Mouse (Mus musculus) neutrophil, adult 59 days (primary cell): ENCODE measurements around the gene Flot2. TPM values are rescaled to one million over a fixed set of nuclear protein-coding genes. Genes with fewer than 3 reads are reported as not detected.

ENCODE experiments used
- total RNA-seq, 2 experiments: library from RNA; stranded (reverse); gene quantifications; 1 replicate in 1 of 2; 2 replicates in 1 of 2; pipeline ENCODE4 v1.2.4; 2023

The Flot2 gene
- 100 to 1,000 TPM; 132 to 147 TPM for total RNA-seq

DNA sequence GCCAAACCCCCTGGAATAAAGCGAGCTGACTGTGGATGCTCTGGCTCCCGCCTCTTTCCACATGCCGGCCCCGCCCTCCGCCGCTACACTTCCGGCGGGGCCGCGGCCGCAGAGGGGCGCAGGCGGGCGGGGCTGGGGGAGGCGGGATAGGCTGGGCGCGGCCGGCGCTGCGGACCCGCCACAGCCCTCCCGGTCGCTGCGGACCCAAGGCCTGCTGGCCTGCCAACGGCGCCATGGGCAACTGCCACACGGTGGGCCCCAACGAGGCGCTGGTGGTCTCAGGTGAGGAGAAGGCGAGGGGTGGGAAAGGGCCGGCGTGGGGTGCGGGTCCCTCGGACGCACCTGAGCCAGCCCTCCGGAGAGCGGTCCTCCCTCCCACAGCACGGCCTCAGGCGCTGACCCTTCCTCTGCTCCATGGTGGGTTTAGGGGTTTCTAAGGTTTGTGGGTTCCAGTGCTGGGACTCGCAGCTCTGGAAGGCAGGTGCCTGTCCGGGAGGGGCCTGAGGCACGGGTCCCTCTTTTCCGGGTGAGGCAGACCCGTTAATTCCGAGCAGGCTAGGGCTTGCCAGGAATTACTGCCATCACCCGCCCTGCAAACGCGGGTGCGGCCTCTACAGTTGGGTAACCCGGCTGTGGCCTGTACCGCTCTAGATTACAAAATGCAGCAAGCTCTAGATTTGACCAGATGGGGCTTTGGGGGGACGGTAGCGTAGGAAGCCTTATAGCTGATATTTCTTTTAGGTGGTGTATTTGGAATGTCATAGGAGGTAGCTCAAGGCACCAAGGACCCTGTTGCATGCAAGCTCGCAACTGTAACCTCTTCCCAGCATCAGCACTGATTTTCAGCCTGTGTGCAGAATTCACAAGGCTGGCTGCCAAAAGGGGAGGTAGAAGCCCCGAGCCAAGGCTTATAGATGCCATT is at the start of gene Flot2:
TSS of gene Flot2 (plus strand) at position 101 of the 922 bp plus-strand sequence.

DNA sequence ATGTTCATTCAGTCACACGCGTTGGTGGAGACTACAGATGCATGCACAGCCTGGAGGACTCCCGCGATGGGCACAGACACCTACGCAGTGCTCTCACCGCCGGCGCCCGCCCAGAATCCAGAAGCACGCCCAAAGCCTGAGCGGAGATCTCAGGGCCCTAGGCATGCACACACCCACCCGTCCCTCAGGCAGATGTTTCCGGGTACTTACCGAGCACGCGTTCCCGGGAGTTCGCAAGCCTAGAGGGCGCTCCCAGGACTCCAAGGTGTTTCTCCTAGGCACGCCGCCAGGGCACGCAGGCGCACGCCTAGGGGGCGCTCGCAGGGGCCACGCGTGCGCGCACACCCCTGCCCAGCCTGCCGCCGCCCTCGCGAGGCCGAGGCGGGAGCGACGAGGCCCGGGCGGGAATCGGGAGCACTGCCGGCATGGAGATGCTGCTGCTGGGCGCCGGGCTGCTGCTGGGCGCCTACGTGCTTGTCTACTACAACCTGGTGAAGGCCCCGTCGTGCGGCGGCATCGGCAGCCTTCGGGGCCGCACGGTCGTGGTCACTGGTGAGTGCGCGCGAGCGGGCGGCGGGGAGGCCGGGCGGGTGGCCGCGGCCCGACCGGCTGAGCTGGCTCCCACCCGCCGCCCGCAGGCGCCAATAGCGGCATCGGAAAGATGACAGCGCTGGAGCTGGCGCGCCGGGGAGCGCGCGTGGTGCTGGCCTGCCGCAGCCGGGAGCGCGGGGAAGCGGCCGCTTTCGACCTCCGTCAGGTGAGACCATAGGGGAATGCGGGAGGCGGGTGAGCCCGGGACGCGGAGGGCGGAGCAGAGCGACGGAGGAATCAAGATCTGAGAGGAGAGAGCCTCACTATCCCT is 5.6 kb upstream of the Flot2 start, which contains the start of gene Dhrs13:
TSS of gene Dhrs13 (plus strand) at position 334 of the 862 bp plus-strand sequence.

DNA sequence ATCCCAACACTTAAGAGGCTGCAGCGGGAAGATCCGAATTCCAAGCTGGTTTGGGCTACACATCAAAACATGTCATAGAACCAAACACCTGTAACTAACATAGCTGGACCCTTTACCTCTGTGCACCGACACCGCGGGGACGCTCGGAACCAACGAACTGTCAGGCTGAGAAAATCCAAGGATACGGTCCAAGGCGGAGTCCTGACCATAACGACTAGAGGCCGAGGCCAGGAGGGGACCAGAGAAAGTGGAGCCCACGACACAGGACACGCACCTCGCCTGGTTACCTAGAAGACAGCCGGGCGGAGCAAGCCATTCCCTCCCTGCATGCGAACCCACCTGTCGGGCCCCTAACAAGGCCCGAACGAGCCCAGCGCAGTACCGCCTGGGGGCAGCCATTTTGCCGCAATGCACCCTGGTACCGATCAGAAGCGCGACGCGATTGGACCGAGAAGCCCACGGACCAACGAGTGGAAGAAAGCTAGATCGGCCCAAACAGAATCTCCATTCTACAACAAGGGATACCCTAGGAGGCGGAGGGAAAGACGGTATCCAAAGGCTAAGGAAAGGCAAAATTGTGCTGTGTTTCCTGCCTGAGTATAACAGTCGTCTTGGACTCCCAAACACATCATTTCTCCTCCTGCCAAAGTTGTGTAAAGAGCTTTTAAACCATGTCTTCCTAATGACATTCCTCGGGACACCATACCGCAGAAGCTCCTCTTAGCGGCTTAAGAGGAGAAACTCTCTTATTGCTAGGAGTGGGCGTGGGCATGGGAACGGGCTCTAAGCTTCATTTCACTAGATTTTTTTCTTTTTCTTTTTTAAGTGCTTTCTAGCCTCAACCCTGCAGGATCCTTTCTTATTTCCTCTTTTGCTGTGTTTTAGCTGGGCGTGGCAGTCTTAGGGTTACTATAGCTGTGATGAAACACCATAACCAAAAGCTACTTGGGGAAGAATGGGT is 42.5 kb downstream of the Flot2 start, which contains the start of gene Eral1:
TSS of gene Eral1 (minus strand) at position 423 of the 961 bp plus-strand sequence.

DNA sequence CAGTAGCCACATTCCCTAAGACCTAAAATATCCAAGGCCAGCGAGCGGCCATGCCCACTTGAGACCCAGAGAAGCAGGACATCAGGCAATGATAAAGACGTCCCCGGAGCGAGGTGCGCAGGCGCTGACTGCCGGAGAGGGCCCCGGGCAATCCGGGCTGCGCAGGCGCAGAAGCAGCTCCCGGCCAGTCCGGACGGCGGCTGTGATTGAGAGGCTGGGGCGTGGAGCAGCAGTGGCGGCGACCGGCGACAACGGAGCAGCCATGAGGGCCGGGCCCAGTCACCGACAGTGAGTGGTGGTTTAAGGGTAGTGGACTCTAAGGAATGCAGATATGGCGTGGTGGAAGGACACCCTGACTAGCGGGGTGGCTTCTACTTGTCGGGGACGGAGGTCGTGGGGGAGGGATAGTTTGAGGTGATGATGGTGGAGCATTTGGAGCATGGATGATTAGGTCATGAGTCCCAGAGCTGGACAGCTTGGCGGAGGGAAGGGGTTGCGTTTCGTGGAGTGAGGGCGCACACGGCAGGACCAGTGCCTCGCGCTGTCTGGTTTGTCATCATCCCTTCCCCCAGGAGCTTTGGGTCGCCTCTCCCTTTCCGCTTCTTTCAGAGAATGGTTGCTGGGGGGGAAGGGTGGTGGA is 56.9 kb downstream of the Flot2 start, which contains the start of gene Fam222b:
TSS of gene Fam222b (plus strand) at position 157 of the 640 bp plus-strand sequence.

Other genes with a start within 250 kb of the Flot2 start
- not detected for gene Pipox, start 143.8 kb upstream of the Flot2 start, total RNA-seq
- gene Sez6, start 107.1 kb upstream of the Flot2 start, total RNA-seq, result not detected
- 10 to 100 TPM; 87.8 to 88.6 TPM for gene Phf12, start 55.2 kb upstream of the Flot2 start, total RNA-seq
- gene Dhrs13, start 5.7 kb upstream of the Flot2 start, total RNA-seq, result 1 to 10 TPM; 2.3 to 2.5 TPM
- 10 to 100 TPM; 15.0 to 15.1 TPM for gene Eral1, start 42.5 kb downstream of the Flot2 start, total RNA-seq
- gene Fam222b, start 56.7 kb downstream of the Flot2 start, total RNA-seq, result 10 to 100 TPM; 44.3 to 50.4 TPM
- 1 to 10 TPM; 2.7 to 6.1 TPM for gene Traf4, start 127.7 kb downstream of the Flot2 start, total RNA-seq
- 1 to 10 TPM; 3.0 to 5.9 TPM for gene Nek8, start 138.7 kb downstream of the Flot2 start, total RNA-seq
- gene Tlcd1, start 138.8 kb downstream of the Flot2 start, total RNA-seq, result 1 to 10 TPM; 5.3 to 8.4 TPM
- 1,000 to 10,000 TPM in 1 of 2 experiments, 100 to 1,000 TPM in 1; 959 to 1,073 TPM for gene Rpl23a, start 145.7 kb downstream of the Flot2 start, total RNA-seq
- gene Rab34, start 150.5 kb downstream of the Flot2 start, total RNA-seq, result 1 to 10 TPM in 1 of 2 experiments, under 1 TPM in 1; 1.00 to 1.3 TPM
- gene Proca1, start 155.5 kb downstream of the Flot2 start, total RNA-seq, result 1 to 10 TPM; 1.6 to 1.7 TPM
- gene Sdf2, start 207.8 kb downstream of the Flot2 start, total RNA-seq, result 10 to 100 TPM; 40.4 to 41.5 TPM
- 10 to 100 TPM; 42.0 to 45.1 TPM for gene Supt6, start 208.1 kb downstream of the Flot2 start, total RNA-seq
- gene 2610507B11Rik, start 223.8 kb downstream of the Flot2 start, total RNA-seq, result 10 to 100 TPM; 58.8 to 60.0 TPM